Mouse (Mus musculus) frontal cortex, postnatal 36 days (tissue): Measurements from ENCODE around the gene Farp1.

Experiments
- DNase-seq, 2 experiments: peaks; one replicate each; pipeline ENCODE4 v3.0.0; 2022; ENCODE audit warnings: low spot score in 2 of 2

Gene Farp1

DNA sequence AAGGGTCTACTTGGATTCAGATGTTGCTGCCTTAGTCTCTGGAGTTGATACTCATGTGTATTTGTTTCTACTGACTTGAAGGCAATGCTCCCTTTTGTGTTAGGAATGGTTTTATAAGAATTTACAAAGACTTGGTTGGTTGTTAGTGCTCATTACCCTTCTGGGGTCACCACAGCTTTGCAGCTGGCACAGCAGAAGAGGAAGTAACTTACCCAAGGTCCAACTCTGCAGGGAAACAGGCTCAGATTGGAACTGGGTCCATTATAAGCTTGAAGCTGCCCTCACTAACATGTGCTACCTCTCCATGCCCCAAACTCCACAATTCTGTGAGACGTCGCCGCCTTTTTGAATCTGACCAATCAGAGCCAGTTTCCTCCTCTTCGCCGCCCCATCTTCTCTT, 22.8 kb downstream of the Farp1 start:
- DNase-seq = no peak

DNA sequence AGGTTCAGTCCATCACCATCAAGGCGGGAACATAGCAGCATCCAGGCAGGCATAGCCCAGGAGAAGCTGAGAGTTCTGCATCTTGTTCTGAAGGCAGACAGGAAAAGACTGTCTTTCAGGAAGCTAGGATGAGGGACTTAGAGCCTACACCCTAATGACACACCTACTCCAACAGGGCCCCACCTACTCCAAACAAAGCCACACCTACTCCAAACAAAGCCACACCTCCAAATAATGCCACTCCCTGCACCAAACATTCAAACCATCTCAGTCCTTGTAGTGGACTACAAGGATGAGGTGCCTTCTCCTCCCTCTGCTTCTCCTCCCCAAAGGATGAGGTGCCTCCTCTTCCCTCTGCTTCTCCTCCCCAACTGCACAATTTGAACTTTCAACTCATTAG, 23.5 kb downstream of the Farp1 start:
- no peak for DNase-seq

DNA sequence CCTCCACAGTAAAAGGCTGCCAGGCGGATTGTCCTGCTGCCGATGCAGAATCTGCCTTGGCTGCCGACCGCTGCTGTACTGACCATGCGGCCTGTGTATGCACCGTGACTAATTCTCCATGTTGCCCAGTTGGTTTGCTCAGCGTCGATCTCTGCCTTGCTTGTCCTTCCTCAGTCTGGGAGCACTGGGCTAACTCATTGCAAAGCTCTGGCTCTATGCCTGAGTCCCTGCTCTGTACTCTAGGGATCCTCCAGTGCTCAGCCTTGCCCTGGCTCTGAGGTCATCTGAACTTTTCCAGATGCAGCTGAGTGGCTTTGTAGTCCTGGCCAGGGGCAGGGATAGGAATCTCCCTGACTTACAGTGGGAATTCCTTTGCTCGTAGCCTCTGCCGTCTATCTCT, 24.3 kb downstream of the Farp1 start:
- DNase-seq = no peak

DNA sequence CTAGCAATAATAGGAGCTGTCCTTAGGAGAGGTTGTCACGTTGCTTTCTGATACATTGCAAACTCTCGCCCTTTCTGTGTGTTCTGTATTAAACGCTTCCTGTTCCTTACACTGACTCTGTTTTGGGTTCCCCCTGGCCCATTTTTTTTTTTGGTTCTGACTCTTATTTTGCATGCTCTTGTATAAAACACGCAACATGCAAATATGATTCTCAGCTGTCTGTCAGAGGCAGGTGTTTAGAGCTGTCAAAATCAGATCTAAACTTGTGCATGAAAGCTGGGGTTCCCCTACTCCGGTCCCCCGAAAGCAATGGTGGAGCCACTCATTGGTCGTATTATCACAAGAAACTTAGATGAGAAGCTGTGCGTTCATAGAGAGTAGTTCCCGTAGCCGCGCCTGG, 25.5 kb downstream of the Farp1 start:
- no peak for DNase-seq

DNA sequence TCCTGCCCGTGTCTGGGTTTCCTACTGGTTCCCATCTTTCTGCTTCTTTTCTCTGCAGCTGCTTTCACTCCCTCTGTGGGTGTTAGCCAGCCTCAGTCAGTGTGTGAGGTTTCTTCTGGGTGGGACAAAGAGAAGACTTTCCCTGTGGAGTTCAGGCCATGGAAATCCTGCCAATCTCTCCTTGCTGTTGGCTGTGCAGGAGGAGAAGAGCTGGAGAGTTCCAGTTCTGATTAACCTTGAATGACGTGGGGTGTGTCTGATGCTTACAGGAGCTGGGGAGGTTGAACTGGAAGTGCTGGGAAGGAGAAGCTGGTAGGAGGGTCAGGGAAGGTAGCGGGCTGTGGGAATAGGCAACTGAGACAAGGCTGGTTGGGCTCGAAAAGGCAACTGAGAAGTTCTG, 26.7 kb downstream of the Farp1 start:
- DNase-seq = peak in 1 of 2 experiments; percentile 24

DNA sequence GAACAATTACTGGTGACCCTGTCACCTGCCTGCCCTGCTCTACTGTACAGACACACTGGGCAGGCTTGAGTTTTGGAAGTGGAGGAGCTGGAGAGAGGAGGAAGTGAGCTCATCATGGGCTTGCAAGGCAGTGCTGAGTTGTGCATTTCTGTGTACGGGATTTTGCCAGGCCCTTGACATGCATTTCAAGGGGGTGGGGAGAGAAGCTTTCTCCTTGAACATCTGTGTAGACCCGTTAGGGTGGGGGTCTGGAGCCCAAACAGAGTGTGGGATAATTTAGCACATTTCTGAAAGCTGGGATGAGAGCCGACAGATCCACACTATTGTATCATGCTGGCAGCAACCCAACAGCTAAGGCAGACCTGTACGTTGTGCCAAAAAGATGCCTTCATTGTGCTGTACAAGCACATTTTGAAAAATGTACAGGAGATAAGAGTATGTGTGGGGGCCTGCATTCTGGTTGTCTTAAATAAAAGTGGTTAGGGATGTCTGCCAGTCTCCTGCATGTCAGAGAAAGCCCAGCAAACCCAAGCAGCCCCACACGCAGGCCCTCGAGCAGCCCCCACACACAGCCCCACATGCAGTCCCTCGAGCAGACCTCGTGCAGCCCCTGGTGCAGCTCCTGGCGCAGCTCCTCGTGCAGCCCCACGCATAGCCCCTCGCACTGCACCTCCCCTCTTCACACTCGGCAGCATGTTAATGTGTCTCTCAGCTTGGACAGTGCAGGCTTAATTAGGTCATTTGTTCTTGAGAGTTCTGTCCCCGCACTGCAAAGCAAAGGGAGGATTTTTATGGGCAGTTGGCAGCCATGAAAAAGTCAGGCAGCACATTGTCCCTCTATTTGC, 27.5 kb downstream of the Farp1 start:
- DNase-seq = peak; percentile 66 to 73

DNA sequence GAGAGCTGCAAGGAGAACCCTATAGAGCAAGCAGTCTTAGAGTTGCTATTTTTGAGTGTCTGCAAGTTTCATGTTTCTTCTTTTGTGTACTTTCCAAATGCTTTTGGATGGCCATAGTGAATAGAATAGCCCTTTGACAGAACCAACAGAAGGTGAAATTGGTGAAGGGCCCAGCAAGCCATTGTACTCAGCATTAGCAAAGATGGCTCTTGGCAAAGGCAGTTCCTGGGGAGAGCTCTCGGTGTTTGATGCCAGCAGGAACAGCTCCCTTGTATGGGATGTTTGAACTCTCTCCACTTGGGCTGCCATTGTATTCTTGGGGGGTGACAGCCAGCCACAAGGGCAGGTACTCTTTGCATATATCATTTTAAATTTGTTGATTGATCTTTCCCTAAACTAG, 29.7 kb downstream of the Farp1 start:
- DNase-seq = no peak

DNA sequence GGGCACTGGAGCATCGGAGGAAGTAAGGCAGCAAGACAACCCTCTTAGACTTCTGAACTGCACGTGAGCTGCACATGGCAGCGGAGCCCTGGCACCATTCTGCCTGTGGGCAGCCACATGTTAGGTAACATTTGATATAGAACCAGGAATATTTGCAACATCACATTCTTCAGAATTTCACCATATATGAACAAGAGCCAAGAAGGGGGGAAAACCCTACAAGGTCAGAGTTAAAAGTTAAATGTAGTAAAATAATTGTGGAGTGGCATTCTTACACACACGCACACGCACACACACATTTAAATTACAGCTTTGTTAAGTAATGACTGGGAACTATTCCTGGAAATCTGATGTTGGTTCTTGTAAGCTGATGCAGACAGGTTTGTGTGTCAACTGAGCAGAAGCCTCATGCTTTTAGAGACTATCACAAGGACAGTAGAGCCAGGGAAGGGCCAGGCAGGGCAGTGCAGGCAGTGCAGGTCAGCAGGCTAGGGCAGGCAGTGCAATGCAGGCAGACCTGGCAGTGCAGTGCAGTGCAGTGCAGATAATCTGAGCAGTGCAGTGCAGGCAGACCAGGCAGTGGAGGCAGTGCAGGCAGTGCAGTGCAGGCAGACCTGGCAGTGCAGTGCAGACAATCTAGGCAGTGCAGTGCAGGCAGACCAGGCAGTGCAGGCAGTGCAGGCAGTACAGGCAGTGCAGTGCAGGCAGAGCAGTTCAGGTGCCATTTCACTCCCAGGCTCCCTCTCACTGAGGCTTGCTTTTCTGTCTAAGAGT, 38.3 kb downstream of the Farp1 start:
- no peak for DNase-seq

DNA sequence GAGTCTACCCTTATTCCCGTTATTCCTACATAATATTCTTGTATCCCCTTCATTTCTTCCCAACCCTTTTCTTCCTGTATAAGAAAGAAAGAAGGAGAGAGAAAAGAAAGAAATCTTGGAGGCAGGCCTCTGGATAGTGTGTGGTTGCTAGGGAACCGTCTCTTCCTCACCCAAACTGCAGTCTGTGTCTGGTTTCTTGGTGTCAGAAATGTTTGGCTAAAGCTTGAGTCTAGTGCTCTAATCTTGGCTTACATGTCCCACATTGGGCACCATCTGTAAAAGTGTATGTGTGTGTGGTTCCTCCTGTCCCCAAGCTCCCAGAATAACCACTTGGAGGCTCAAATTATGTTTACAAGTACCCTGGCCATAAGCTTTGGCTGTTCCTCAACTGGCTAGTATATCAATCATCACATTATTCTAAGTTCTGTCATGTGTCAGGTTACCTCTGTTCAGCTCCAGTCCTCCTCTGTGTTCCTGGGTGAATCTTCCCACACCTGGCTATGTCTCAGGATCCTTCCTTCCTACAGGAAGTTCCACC, 39.3 kb downstream of the Farp1 start:
- DNase-seq = peak in 1 of 2 experiments; percentile 51

DNA sequence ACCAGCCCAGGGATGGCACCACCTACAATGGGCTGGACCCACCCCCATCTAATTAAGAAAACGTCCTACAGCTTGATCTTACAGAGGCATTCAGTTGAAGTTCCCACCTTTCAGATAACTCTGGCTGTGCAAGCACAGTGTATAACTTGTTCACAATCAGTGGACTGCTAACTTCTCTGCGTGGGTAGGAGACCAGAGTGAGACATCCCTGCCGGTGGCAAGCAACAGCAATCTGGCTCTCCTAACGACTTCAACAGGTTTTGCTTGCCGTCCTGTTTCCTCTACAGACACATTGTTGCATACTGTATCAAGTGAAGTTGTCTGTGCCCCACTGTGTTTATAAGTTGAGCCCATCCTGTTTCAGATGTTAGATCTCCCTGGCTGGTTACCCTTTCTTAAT, 45.7 kb downstream of the Farp1 start:
- no peak for DNase-seq

DNA sequence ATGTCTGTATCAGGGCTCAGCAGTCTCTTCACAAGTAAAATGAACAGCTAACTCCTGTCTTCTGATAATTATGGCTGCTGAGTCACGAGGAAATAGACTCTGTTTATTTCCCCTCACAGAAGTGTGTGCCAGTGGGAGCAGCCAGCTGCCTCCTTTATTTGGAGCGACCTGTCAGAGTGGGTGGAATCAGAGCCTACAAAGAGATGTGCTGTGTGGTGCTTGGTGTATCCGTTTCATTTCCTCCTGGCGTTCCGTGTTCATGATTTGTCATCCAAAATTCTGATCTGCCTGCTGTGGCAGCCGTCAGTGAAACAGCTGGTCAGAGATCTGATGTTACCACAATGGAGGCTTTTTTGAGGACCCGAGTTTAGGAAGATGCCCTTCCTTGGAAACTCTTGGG, 47.3 kb downstream of the Farp1 start:
- DNase-seq = peak; percentile 64 to 82

DNA sequence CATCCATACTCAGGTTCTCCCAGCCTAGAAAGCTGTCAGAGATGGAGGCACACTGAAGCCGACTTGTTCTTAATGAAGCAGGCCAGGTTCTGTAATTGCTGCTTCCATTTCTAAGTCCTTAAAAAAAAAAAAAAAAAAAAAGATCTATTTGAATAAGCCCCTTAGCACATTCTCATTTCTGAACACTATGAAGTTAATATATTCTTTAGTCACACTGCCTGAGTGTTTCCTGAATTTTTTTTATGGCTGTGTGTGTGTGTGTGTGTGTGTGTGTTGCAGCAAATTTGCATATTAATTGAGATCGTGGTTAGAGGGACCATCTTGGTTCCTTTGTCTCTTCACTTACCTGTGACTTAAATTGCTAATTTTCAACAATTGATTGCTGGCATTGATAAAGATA, 47.8 kb downstream of the Farp1 start:
- no peak for DNase-seq

DNA sequence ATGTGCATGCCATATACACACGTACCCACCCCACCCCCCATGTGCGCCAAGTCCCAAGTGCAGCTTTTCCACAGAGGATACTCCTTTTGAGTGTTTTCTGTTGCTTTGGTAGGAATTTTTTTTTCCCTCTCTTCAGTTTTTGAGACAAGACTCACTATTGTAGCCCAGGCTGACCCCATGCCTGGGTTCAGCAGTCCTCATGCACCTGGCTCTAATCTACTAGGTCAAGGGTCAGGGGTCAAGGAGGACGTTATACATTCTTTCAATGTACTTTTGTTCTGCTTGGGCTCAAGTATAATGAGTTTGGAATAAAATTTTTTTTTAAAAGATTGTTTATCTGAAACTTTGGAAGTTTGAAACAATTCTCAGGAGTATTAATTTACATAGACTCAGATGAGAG, 48.4 kb downstream of the Farp1 start:
- DNase-seq = no peak

DNA sequence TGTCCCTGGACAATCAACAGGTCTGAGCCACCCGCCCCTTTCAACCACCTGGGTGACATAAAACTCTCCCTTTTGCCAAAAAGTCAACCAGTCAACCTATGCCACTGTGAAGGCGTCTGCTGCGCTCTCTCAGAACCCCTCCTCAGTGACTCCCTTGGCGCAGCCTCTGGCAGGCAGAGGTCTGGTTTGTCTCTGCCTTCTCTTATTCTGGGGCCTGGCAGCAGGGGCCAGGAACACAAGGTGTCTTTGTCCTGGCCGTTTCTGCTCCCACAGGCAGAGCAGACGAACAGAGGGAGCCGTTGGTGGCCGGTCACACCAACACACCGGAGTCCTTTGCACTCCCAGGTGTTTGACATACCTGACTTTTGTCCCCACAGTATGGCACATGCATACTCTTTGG, 57.5 kb downstream of the Farp1 start:
- DNase-seq = no peak

DNA sequence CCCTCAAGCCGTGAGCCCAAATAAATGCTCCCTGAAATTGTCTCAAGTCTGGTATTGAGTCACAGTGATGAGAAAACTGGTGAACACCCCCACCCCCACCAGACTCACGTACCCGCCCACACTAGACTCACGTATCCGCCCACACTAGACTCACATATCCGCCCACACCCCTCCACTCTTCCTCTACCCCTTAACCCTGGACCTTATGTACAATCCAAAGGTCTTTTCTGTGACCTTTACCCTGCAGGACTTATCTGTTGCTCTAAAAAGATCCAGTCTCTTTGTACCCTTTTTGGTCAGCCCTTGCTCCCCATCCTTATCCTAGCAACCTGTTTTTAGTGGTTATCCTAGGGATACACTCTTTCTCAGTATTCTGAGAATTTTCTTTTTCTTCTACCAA, 58.9 kb downstream of the Farp1 start:
- DNase-seq = no peak

DNA sequence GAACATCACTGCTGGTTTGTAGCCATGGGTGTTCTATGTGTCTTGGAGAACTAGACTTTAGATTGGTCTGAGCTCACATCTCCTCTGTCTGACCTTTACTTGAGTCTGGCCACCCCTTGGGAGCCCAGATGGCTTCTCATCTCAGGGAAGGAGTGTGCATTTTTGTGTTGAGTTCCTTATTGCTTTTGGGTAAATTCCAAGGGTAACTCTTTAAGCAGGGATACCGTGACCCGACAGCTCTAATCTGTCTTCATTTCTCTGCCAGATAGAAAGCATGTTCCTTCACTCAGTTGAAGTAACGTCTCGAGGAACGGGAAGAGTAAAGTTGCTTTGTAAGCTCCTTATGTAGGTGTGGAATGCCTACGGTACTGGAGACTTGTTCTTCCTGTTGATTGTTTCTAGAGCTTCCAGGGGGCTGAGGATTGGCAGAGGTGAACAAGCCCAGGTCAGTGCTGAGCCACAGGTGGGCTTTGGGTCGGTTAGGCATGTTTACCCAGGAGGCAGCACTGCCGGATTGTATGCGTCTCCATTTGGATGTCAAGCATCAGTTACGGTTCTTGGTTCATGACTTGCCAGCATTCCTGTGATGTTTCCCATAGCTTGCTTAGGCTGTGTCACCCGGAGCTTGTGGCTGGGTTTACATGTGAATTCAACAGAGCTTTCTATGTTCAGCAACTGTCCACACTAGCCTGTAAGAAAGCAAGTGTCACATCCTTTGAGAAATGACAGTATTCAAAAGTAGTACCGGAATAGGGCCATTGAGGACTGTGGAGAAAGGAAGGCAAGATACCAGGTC, 62.8 kb downstream of the Farp1 start:
- DNase-seq = no peak

DNA sequence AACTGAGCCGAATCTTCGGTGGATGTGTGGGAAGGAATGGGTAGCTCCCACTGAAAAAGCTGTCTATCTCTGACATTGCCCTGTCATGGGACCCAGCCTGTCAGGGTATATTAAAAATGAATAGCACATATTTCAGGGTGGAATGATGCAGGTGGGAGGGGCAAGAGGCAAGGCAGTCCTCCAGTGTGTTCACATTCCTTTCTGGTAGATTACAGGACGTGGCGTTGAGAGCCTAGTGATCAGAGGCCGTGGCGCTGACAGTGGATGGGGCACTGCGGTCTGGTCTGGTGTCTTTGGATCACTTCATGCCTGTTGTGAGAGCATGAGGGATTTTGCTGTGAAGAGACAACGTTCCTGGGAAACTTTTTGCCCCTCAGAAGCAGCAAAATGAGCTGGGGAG, 64.1 kb downstream of the Farp1 start:
- no peak for DNase-seq

DNA sequence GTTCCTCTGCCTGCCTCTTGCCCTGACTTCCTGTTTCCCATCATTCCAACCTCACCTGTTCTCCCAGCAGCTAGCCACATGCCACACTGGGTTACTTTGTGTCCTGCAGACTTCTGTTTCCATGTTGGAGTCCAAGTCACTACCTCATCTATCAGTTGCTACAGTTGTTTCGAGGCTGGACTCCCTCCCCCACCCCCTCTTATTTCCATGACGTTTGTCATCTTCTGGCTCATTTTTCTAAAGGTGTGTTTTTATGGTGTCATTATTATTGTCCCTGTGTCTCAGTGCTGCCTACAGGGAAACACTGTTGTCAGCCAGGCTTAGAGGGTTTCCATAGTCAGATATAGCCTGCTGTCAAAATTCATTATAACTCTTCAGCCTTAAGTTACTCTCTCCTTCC, 64.9 kb downstream of the Farp1 start:
- no peak for DNase-seq

DNA sequence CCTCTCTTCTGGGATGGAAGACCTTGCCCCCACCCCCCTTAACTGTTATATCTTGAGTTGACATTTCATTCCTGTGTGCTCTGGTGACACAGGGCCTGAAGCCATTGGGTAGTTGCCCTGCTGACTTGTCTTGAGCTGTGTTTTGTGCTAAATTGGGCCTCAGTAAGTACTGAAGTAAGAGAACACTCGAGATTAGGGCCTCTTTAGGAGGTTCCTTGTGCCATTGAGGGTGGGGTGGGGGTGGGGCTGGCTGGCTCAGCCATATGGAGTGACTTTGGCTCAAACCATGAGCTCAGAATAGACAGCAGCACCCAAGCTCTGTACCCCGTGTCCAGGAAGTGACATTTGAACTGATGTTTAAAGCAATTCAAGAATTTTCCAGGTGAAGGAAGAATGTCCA, 65.8 kb downstream of the Farp1 start:
- DNase-seq = no peak

DNA sequence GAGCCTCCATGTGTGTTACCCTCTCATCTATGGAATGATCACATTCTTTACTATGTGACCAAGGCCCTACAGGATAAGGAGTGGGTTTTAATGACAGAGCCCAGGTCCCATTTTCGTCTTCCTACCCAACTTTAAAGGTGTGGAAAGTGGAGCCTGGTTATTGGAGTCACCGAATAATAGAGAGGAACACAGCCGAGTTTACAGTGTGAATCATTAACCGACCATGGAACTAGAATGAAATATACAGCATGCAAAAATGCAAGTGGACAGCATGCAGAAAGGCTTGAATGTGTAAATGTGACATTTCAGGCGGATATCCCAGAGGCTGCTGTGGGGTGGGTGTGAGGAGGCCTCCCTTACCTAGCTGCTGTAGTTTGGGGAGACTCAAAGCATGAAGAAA, 66.5 kb downstream of the Farp1 start:
- no peak for DNase-seq

DNA sequence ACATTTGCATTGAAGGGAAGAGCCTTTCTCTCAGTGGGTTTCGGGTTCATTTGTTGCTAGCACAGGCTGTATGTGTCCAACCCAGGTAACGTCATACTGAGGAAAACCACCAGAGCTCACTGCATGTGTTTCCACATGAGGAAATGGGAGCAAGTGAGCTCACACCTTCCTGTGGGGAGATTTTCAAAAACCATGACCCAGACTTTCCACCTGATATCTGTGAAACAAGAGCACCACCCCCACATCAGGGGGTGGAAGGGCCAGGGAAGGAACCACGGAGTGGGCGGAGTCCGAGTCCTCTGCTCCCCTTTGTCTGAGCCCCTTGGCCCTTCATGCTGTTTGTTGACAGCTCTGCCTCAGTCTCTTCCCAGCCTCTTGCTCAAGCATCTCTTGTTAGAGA, 67.6 kb downstream of the Farp1 start:
- no peak for DNase-seq

DNA sequence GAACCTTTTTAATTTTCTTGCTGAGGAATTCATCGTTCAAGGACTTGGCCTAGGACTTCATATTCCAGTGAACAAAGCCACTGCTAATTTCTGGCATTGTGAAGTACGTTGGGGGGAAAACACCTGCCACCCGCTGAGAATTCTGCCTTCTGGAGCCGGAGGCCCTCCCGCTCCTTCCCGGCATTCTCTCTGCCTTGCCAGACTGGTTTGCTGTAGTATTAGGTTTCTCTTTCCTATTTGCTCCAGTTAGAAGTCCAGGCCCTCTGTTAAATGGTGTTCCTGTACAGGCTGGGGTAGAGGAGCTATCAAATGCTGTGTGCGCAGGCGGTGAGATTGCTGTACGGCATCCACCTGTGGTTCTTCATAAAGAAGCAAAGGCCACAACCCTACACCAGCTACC, 68.5 kb downstream of the Farp1 start:
- no peak for DNase-seq
